Mouse (Mus musculus): Measurements from ENCODE around the gene Traf4. TPM values are rescaled to one million over a fixed set of nuclear protein-coding genes. Genes with fewer than 3 reads are reported as not detected.

The Traf4 gene
- 21.7 and 48.0 TPM in 2 replicates for polyA plus RNA-seq (2012; ENCODE audit: low replicate concordance)

DNA sequence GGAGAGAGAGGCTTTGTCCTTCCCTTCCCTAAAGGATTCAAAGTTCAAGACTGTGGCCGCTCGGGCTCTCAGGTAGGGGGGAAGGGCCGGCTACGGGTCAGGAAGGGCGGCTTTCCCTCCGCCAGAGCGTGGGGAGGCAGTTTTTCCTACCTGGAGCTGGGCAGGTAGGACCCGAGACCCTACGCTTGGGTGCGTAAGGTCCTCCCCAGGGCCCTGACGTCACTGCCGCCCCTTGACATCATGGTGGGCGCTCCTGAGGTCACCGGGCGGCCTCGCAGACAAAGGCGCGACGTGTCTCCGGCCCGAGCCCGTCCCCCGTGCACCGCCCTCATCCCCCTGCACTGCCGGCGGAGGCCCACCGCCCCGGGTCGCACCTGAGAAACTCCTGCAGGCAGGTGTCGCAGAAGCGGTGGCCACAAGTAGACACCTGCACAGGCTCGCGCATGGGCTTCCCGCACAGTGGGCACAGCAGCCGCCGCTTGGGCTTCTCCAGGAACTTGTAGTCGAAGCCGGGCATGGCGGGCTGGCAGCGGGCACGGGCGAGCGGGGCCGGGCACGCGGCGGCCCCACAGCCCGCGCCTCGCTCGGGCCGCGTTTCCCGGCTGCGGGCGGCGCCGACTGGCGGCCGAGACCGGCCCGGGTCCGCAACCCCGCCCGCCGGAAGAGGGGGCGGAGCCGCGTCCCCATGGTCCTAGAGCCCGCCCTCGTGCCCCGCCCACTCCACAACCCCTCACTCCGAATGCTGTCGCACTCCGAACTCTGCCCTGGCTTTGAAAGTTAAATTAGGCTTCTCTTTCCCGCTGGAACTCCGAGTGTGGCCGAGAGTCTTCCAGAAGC, at the start of gene Traf4:
Traf4 (minus strand) TSS at position 666 of the 837 bp plus-strand sequence.

DNA sequence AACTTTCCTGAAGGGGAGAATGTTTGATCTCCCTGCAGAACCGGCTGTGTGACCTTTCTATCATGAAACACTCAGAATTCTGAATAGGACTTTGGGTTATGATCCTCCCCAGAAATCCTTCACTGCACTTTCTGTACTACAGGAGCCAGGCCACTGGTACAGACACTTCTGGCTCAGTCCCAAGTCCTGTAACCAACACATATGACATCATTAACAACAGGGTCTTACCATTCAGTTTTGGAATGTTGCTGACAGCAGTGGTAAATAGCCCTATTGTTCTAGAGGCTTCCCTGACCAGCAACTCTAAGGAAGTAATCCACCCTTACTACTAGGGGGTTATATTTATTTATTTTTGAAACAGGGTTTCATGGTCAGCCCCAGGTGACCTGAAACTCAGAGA, 27.7 kb upstream of the Traf4 start, which contains the start of gene Proca1:
Proca1 (plus strand) TSS at position 280 of the 400 bp plus-strand sequence.

DNA sequence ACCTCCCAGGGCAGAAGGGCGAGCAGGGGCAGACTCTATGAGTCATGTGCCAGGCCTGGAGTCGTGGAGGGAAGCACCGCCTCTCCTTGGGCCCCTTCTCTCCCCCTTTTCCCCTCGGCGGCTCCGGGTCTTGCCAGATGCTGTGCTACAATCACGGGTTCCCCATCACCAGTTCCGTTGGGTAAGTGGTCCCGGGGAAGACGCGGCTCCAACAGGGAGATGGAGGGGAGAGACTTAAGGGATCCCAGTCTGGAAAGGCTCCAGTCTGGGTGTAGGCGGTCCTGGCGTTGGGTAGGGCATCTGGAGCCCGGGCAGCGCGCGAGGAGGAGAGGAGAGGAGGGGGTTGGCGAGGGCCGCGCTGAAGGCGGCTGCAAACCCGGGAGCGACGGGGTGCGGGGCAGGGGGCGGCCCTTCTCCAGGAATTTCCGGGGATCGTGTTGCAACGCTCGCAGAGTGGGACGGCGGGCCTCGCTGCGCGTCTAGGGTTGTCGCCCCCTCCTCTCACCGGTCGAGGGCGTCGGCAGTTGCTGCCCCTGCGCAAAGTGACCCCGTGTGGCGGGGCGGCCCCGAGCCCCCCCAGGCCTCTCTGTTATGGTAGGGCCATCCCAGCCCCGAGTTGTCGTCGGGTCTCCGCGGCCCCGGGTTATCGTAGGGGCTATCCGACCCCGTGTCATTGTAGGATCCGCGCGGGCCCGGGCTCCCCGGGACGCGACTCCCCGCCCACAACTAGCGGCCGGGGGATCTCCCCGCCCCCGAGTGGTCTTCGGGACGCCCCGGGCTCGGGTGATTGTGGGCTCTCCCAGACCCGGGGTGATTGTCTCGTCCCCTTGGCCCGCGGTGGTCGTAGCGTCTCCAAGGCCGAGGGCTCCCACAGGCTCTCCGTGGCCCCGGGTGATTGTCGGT, 23.2 kb upstream of the Traf4 start, which contains the start of gene Rab34:
Rab34 (plus strand) TSS at position 100 of the 903 bp plus-strand sequence.

DNA sequence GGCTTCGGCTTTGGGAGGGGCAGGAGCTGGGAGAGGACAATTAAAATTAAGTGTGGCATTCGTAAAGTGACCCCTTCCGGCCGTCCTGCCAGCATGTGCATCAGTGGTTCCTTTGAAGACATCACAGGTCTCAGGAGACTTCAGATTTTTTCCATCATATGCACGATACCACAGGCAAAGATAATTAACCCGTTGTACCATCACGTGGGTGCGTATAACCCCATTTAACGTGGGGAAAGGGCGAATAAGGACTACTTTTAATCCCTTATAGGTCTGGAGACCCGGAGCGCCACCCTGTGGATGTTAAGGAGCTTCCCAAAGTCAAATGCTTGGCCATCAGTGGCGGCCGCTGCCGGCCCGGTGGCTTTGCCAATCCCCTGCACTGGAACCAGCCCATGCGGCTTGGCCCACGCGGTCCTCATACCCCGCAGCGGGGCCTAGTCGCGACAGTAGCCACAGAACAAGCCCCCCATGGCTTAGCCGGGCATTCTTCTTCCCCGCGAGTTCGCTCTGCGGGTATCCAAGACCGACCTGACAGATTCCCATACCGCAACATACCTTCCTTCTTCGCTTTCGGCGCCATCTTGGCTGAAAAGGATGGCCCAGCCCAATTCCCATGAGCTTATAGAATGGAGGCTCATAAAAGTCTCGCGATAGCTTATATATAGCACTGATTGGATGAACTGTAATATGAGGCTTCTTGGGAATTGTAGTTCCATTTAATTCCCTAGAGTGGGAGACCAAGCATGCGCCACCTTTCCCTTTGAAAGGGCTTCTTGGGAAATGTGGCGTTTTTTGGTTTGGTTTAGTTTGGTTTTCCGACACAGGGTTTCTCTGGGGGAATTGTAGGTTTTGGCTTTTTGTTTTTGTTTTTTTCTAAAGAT, 17.8 kb upstream of the Traf4 start, which contains the start of gene Rpl23a:
Rpl23a (minus strand) TSS at position 624 of the 884 bp plus-strand sequence.

DNA sequence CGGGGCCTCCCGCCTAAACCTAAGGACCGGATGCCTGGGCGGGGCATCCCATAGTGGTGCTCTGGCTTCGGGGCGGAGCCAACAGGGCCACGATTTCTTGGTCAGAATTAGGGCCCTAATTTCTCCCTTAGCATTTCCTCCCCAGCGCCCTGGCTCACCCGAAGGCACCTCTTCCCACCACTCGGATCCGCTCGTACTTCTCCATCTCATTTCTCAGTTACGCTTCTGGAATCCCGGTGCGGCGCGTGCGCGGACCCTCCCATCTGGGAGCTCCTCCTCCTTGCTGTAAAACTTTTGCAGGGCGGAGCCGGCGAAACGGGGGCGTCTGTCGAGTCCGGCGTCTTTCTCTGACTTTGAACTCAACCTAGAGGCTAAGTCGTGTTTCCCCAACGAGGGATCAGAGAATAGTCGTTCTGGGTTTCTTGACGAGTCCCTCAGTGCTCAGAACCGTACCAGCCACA, 11.0 kb upstream of the Traf4 start, which contains the start of the genes Nek8 and Tlcd1:
Nek8 (minus strand) TSS at position 274 of the 461 bp plus-strand sequence.
Tlcd1 (plus strand) TSS at position 310 of the 461 bp plus-strand sequence.

Other genes starting within 250 kb of the Traf4 start
- not detected in 2 replicates for gene Sez6, start 234.8 kb downstream of the Traf4 start, polyA plus RNA-seq (2012; ENCODE audit: low replicate concordance)
- gene Phf12, start 182.8 kb downstream of the Traf4 start, polyA plus RNA-seq (2012; ENCODE audit: low replicate concordance): 181 and 347 TPM in 2 replicates
- 1.5 and 3.2 TPM in 2 replicates for gene Dhrs13, start 133.3 kb downstream of the Traf4 start, polyA plus RNA-seq (2012; ENCODE audit: low replicate concordance)
- gene Flot2, start 127.7 kb downstream of the Traf4 start, polyA plus RNA-seq (2012; ENCODE audit: low replicate concordance): 28.2 and 40.1 TPM in 2 replicates
- gene Eral1, start 85.2 kb downstream of the Traf4 start, polyA plus RNA-seq (2012; ENCODE audit: low replicate concordance): 4.2 and 6.0 TPM in 2 replicates
- 34.4 and 71.5 TPM in 2 replicates for gene Fam222b, start 70.9 kb downstream of the Traf4 start, polyA plus RNA-seq (2012; ENCODE audit: low replicate concordance)
- gene Nek8, start 11.1 kb upstream of the Traf4 start, polyA plus RNA-seq (2012; ENCODE audit: low replicate concordance): 10.0 and 12.8 TPM in 2 replicates
- 27.8 and 37.9 TPM in 2 replicates for gene Tlcd1, start 11.1 kb upstream of the Traf4 start, polyA plus RNA-seq (2012; ENCODE audit: low replicate concordance)
- 197 and 2,234 TPM in 2 replicates for gene Rpl23a, start 18.0 kb upstream of the Traf4 start, polyA plus RNA-seq (2012; ENCODE audit: low replicate concordance)
- 7.2 and 11.3 TPM in 2 replicates for gene Rab34, start 22.8 kb upstream of the Traf4 start, polyA plus RNA-seq (2012; ENCODE audit: low replicate concordance)
- 0.20 TPM in 1 of 2 replicates, not detected in the other for gene Proca1, start 27.8 kb upstream of the Traf4 start, polyA plus RNA-seq (2012; ENCODE audit: low replicate concordance)
- gene Sdf2, start 80.2 kb upstream of the Traf4 start, polyA plus RNA-seq (2012; ENCODE audit: low replicate concordance): 7.2 and 15.6 TPM in 2 replicates
- gene Supt6, start 80.4 kb upstream of the Traf4 start, polyA plus RNA-seq (2012; ENCODE audit: low replicate concordance): 68.1 and 97.6 TPM in 2 replicates
- 23.0 and 73.1 TPM in 2 replicates for gene 2610507B11Rik, start 96.2 kb upstream of the Traf4 start, polyA plus RNA-seq (2012; ENCODE audit: low replicate concordance)
- gene BC030499, start 125.3 kb upstream of the Traf4 start, polyA plus RNA-seq (2012; ENCODE audit: low replicate concordance): not detected in 2 replicates
- gene Spag5, start 135.9 kb upstream of the Traf4 start, polyA plus RNA-seq (2012; ENCODE audit: low replicate concordance): 2.1 and 18.1 TPM in 2 replicates
- 0.53 and 3.2 TPM in 2 replicates for gene Aldoc, start 157.4 kb upstream of the Traf4 start, polyA plus RNA-seq (2012; ENCODE audit: low replicate concordance)
- 39.9 and 105 TPM in 2 replicates for gene Pigs, start 162.8 kb upstream of the Traf4 start, polyA plus RNA-seq (2012; ENCODE audit: low replicate concordance)
- gene Unc119, start 177.9 kb upstream of the Traf4 start, polyA plus RNA-seq (2012; ENCODE audit: low replicate concordance): 58.3 and 116 TPM in 2 replicates
- gene Foxn1, start 221.0 kb upstream of the Traf4 start, polyA plus RNA-seq (2012; ENCODE audit: low replicate concordance): not detected in 2 replicates